Mouse (Mus musculus) embryonic facial prominence, embryonic 11.5 days (tissue): Measurements from ENCODE around the gene Mrps27. TPM values are rescaled to one million over a fixed set of nuclear protein-coding genes. Genes with fewer than 3 reads are reported as not detected.

Experiments
- ATAC-seq: fragments of 200-750 bp; cut with Nextera tagmentation; replicated peaks from 2 replicates; pipeline ENCODE4 v1.8.0; 2017; ENCODE audit warnings: low read depth; ENCODE audit not compliant: insufficient number of reproducible peaks, low FRiP score, low TSS enrichment
- DNase-seq: peaks from one replicate; pipeline ENCODE4 v3.0.0-alpha.2; 2015; ENCODE audit warnings: low spot score
- H3K27ac ChIP-seq: fragments of 300-500 bp; sonication (generic); replicated peaks from 2 replicates; pipeline ENCODE4 v1.5.1; 2014; ENCODE audit warnings: mild to moderate bottlenecking, low read depth, low read length, control low read depth
- H3K27me3 ChIP-seq: fragments of 300-500 bp; sonication (generic); 2 replicates; pipeline ENCODE4 v1.6.1; 2014; ENCODE audit warnings: mild to moderate bottlenecking, low read length, moderate library complexity, mixed read lengths; ENCODE audit not compliant: control insufficient read depth, insufficient read depth
- H3K36me3 ChIP-seq: fragments of 300-500 bp; sonication (generic); replicated peaks from 2 replicates; pipeline ENCODE4 v1.6.1; 2014; ENCODE audit warnings: low read depth, mild to moderate bottlenecking, low read length, moderate library complexity, mixed read lengths; ENCODE audit not compliant: control insufficient read depth, insufficient read depth
- H3K4me1 ChIP-seq: fragments of 300-500 bp; sonication (generic); 2 replicates; pipeline ENCODE4 v1.6.1; 2014; ENCODE audit warnings: low read length, mixed read lengths; ENCODE audit not compliant: control insufficient read depth, insufficient read depth
- H3K4me2 ChIP-seq: fragments of 300-500 bp; sonication (generic); 2 replicates; pipeline ENCODE4 v1.6.1; 2014; ENCODE audit warnings: low read depth, mild to moderate bottlenecking, control low read depth, low read length, moderate library complexity
- H3K4me3 ChIP-seq: fragments of 300-500 bp; sonication (generic); 2 replicates; pipeline ENCODE4 v1.5.1; 2014; ENCODE audit warnings: low read depth, low read length, control low read depth
- H3K9ac ChIP-seq: fragments of 300-500 bp; sonication (generic); replicated peaks from 2 replicates; pipeline ENCODE4 v1.6.1; 2014; ENCODE audit warnings: mild to moderate bottlenecking, control low read depth, low read length
- H3K9me3 ChIP-seq: fragments of 300-500 bp; sonication (generic); replicated peaks from 2 replicates; pipeline ENCODE4 v1.6.1; 2016; ENCODE audit warnings: mild to moderate bottlenecking, low read length, inconsistent platforms, mixed read lengths; ENCODE audit not compliant: control insufficient read depth
- WGBS: fragments of 180-500 bp; shearing (Covaris S2); extraction: QIAGEN DNeasy Blood & Tissue Kit; methylation state at CpG from one replicate; pipeline ENCODE4 v1.1.7; 2014; 5-methylcytosine and 5-hydroxymethylcytosine counted together
- polyA plus RNA-seq: library from polyadenylated mRNA; unstranded; fragments of >200 nt; fragmentation: Nextera tagmentation; extraction: Ambion mirVana; gene quantifications from 2 replicates; pipeline ENCODE4 v1.2.1, GENCODE M21; 2014

The Mrps27 gene
- polyA plus RNA-seq, 1 experiment from 2014 or later, result 68.3 TPM

- DNase-seq, result no peak
Measured at GRCm38 (mm10) chr13:99382373-99382772, 37.8 kb downstream of the Mrps27 start.

DNA sequence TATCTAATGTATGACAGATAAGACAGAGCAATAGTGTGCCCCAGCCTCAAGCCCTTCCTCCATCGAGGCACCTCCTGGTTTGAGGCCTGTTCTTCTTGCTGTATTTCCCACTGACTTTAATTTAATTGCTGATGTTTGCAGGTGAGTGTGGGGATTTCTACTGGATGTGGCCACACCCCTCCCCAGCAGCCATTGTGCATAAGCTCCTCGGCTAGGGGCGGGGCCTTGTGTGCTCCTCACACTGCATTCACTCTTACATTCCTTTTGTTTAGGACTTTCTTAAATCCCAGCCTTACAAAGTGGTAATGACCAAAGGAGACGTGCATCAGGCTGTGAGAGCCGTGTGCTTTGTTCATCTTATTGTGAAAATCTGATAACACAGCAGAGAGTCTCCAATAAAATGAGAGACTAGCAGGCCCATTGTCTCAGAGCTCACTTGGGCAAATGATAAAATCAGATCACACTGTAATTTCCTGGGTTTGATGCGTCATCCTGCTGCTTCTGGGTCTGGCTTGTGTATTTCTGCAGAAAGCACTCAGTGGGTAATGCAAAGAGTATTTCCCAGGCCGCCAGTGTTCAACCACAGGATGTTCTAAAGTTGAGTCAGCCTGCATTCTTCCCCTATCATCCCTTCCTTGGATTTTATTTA is 40.1 kb downstream of the Mrps27 start:
- no peaks in the 10 kb centered on the region for H3K27me3 ChIP-seq
- H3K4me2 ChIP-seq, result no peak overlapping the region
- no peaks in the 10 kb centered on the region for H3K4me1 ChIP-seq
- DNase-seq (no peak), ATAC-seq (no peak)
- H3K27ac ChIP-seq, result no peak overlapping the region
- WGBS, result 68% methylated on average over 7 of the region's 7 CpGs
- no peak overlapping the region for H3K4me3 ChIP-seq
- H3K9me3 ChIP-seq, result no peaks in the 10 kb centered on the region
- no peaks in the 10 kb centered on the region for H3K36me3 ChIP-seq
- no peak overlapping the region for H3K9ac ChIP-seq

More at GRCm38 (mm10) chr13:99382373-99382772, 37.8 kb downstream of the Mrps27 start:
- Histone ChIP-seq H3K4me3 (no peak overlapping the region), H3K27me3 (no peaks in the 10 kb centered on the region), H3K27ac (no peak overlapping the region), H3K4me2 (no peak overlapping the region), H3K36me3 (no peaks in the 10 kb centered on the region), H3K9me3 (no peaks in the 10 kb centered on the region), H3K9ac (no peak overlapping the region), H3K4me1 (no peaks in the 10 kb centered on the region)
- WGBS, result 59% methylated on average over 6 of the region's 6 CpGs
- no peak for ATAC-seq

GRCm38 (mm10) chr13:99385911-99386310 is 41.3 kb downstream of the Mrps27 start:
- H3K27me3 ChIP-seq, result no peaks in the 10 kb centered on the region
- WGBS, result 89% methylated on average over 6 of the region's 6 CpGs
- H3K4me3 ChIP-seq, result no peak overlapping the region
- H3K4me1 ChIP-seq, result no peaks in the 10 kb centered on the region
- H3K4me2 ChIP-seq, result no peak overlapping the region
- ATAC-seq (no peak), DNase-seq (no peak)
- no peaks in the 10 kb centered on the region for H3K36me3 ChIP-seq
- H3K27ac ChIP-seq, result no peak overlapping the region
- no peak overlapping the region for H3K9ac ChIP-seq
- H3K9me3 ChIP-seq, result no peaks in the 10 kb centered on the region

DNA sequence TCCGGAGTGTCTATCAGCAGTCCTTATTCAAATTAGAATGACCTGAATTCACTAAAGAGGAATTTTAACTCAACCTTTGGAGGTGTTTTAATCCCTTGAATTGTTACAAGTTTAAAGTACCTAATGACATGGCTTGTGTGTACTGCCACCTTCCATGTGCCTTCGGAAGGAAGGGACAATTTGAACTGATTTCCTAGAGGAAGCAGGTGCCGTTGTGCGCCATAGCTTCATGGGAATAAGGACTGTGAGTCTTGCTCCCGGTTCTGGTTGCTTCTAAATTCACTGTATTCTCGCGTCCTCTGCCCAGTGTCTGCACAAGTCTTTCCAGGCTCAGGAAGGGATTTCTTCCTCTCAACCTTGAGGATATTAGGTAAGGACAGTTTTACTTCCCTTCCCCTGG is 41.8 kb downstream of the Mrps27 start:
- no peak overlapping the region for H3K4me3 ChIP-seq
- no peaks in the 10 kb centered on the region for H3K9me3 ChIP-seq
- no peaks in the 10 kb centered on the region for H3K27me3 ChIP-seq
- H3K36me3 ChIP-seq, result no peaks in the 10 kb centered on the region
- ATAC-seq (no peak), DNase-seq (no peak)
- no peak overlapping the region for H3K4me2 ChIP-seq
- H3K4me1 ChIP-seq, result no peaks in the 10 kb centered on the region
- H3K27ac ChIP-seq, result no peak overlapping the region
- no peak overlapping the region for H3K9ac ChIP-seq
- 90% methylated on average over 7 of the region's 7 CpGs for WGBS

DNA sequence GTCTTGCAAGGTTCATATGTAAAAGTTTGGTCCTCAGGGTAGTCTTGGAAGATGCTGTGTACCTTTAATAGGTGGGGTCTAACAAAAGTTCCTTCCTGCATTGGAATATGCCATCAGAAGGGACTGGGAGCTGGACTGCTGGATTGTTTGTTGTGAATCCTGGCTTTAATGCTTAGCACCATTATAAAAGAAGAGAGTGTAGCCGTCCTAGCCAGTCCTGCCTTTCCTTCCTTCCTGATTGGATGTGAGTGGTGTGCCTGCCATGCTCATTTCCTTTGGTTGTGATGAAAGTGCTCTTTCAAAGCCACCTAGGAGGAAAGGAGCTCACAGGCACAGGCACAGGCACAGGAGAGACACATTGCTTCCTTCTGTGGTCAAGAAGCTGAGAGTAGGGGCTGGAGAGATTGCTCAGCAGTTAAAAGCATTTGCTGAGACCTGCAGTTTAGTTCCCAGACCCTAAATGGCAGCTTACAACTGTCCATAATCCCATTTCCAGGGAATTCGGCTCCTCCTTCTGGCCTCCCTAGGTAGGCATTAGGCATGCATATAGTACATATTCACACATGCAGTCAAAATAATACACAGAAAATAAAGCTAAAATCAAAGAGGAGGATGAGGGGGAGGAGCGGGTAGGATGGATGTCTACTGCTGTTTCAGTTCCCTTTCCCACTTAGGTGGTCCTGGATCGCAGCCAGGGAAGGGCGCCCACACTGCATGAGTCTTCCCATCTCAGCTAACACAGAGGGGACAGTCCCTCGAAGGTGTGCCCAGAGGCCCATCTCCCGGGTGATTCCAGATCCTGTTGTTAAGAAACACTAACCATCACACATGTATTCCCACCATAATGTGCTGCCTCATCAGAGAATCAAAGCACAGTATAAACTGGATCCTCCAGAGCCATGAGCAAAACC is 43.6 kb downstream of the Mrps27 start:
- H3K27ac ChIP-seq, result no peak overlapping the region; the same call in 1 of the 2 replicates
- no peaks in the 10 kb centered on the region for H3K9me3 ChIP-seq
- WGBS, result 87% methylated on average over 7 of the region's 7 CpGs
- DNase-seq (no peak), ATAC-seq (no peak)
- H3K4me2 ChIP-seq, result no peak overlapping the region
- H3K27me3 ChIP-seq, result no peaks in the 10 kb centered on the region
- H3K36me3 ChIP-seq, result no peaks in the 10 kb centered on the region
- no peak overlapping the region for H3K4me3 ChIP-seq
- no peaks in the 10 kb centered on the region for H3K4me1 ChIP-seq
- H3K9ac ChIP-seq, result no peak overlapping the region

GRCm38 (mm10) chr13:99391417-99391816 is 46.8 kb downstream of the Mrps27 start:
- no peak for DNase-seq
- Histone ChIP-seq H3K9me3 (no peaks in the 10 kb centered on the region), H3K9ac (no peak overlapping the region), H3K27ac (no peak overlapping the region), H3K4me1 (no peaks in the 10 kb centered on the region), H3K4me3 (no peak overlapping the region), H3K36me3 (no peaks in the 10 kb centered on the region), H3K27me3 (no peaks in the 10 kb centered on the region), H3K4me2 (no peak overlapping the region)
- 96% methylated on average over 3 of the region's 3 CpGs for WGBS
- ATAC-seq, result no peak

- WGBS, result 75% methylated on average over 3 of the region's 3 CpGs
Measured at GRCm38 (mm10) chr13:99393128-99393527, 48.5 kb downstream of the Mrps27 start.

GRCm38 (mm10) chr13:99394694-99395093 is 50.1 kb downstream of the Mrps27 start:
- DNase-seq, result no peak
- H3K36me3 ChIP-seq, result no peaks in the 10 kb centered on the region
- no peak for ATAC-seq
- H3K4me2 ChIP-seq, result no peak overlapping the region
- 62% methylated on average over 3 of the region's 3 CpGs for WGBS
- no peaks in the 10 kb centered on the region for H3K4me1 ChIP-seq
- H3K27me3 ChIP-seq, result no peaks in the 10 kb centered on the region
- H3K27ac ChIP-seq, result no peak overlapping the region; the same call in 1 of the 2 replicates
- H3K9me3 ChIP-seq, result no peaks in the 10 kb centered on the region
- no peak overlapping the region for H3K4me3 ChIP-seq
- no peak overlapping the region for H3K9ac ChIP-seq

More at GRCm38 (mm10) chr13:99393128-99393527, 48.5 kb downstream of the Mrps27 start:
- no peak for ATAC-seq
- no peak for DNase-seq
- Histone ChIP-seq H3K4me1 (no peaks in the 10 kb centered on the region), H3K4me2 (no peak overlapping the region), H3K9ac (no peak overlapping the region), H3K4me3 (no peak overlapping the region), H3K27me3 (no peaks in the 10 kb centered on the region), H3K9me3 (no peaks in the 10 kb centered on the region), H3K36me3 (no peaks in the 10 kb centered on the region), H3K27ac (no peak overlapping the region)
